Mouse (Mus musculus) MEL (cell line): Measurements from ENCODE around the gene Fyn. TPM values are rescaled to one million over a fixed set of nuclear protein-coding genes. Genes with fewer than 3 reads are reported as not detected.

Experiments used
- DNase-seq: peaks from one replicate; pipeline ENCODE4 v3.0.0; 2011; ENCODE audit warnings: low read depth, low spot score
- H3K27ac ChIP-seq: 2 replicates; pipeline ENCODE4 v1.5.1; 2012; ENCODE audit warnings: low read depth, mild to moderate bottlenecking, control low read depth, low read length, moderate library complexity; ENCODE audit not compliant: control insufficient read depth
- H3K27me3 ChIP-seq, 2 experiments: fragments of 150-350 bp in 1 of 2; sonication (generic) in 1 of 2; 2 replicates each; pipeline ENCODE4 v1.6.1; 2012; ENCODE audit warnings: low read length in 2 of 2, mild to moderate bottlenecking in 2 of 2, improper control_type of control experiment in 1 of 2, moderate library complexity in 1 of 2; ENCODE audit not compliant: insufficient read depth in 2 of 2, control insufficient read depth in 1 of 2
- H3K36me3 ChIP-seq, 2 experiments: 2 replicates each; pipeline ENCODE4 v1.6.1; 2012 to 2014; ENCODE audit warnings: low read length in 2 of 2, improper control_type of control experiment in 1 of 2, inconsistent platforms in 1 of 2, mild to moderate bottlenecking in 1 of 2; ENCODE audit not compliant: insufficient read depth in 2 of 2, control insufficient read depth in 1 of 2
- H3K4me1 ChIP-seq, 2 experiments: fragments of 150-350 bp in 1 of 2; sonication (generic) in 1 of 2; 2 replicates each; pipeline ENCODE4 v1.6.1; 2012; ENCODE audit warnings: low read length in 2 of 2, improper control_type of control experiment in 1 of 2, mild to moderate bottlenecking in 1 of 2; ENCODE audit not compliant: insufficient read depth in 2 of 2, control insufficient read depth in 1 of 2
- H3K4me3 ChIP-seq, 2 experiments: fragments of 150-350 bp in 1 of 2; sonication (generic) in 1 of 2; 2 replicates each; pipeline ENCODE4 v1.5.1; 2012; ENCODE audit warnings: low read depth in 2 of 2, low read length in 2 of 2, mild to moderate bottlenecking in 2 of 2, moderate library complexity in 2 of 2, control low read depth in 1 of 2, improper control_type of control experiment in 1 of 2; ENCODE audit not compliant: control insufficient read depth in 1 of 2, insufficient read depth in 1 of 2
- H3K79me2 ChIP-seq: 2 replicates; pipeline ENCODE4 v1.6.1; 2012; ENCODE audit warnings: mild to moderate bottlenecking, low read length, moderate library complexity; ENCODE audit not compliant: control insufficient read depth, poor library complexity, insufficient read depth
- H3K9ac ChIP-seq: 2 replicates; pipeline ENCODE4 v1.6.1; 2012; ENCODE audit warnings: low read depth, mild to moderate bottlenecking, control low read depth, low read length, moderate library complexity; ENCODE audit not compliant: control insufficient read depth, poor library complexity, severe bottlenecking
- H3K9me3 ChIP-seq: fragments of 150-350 bp; sonication (generic); replicated peaks from 2 replicates; pipeline ENCODE4 v1.6.1; 2012; ENCODE audit warnings: mild to moderate bottlenecking, low read length, improper control_type of control experiment, moderate library complexity; ENCODE audit not compliant: insufficient read depth
- BHLHE40 ChIP-seq: IDR thresholded peaks from 2 replicates; pipeline ENCODE4 v1.6.1; 2012; ENCODE audit warnings: low read depth, mild to moderate bottlenecking, inconsistent platforms, low read length, improper control_type of control experiment, borderline replicate concordance
- CHD1 ChIP-seq: IDR thresholded peaks from 2 replicates; pipeline ENCODE4 v1.6.1; 2012; ENCODE audit warnings: low read depth, mild to moderate bottlenecking, inconsistent platforms, low read length, improper control_type of control experiment
- CHD2 ChIP-seq: IDR thresholded peaks from 2 replicates; pipeline ENCODE4 v1.6.1; 2011; ENCODE audit warnings: low read length, improper control_type of control experiment
- CTCF ChIP-seq, 3 experiments: IDR thresholded peaks in 2 of 3; conservative IDR thresholded peaks in 1 of 3; 2 replicates each; pipeline ENCODE4 v1.5.1; 2011 to 2012; ENCODE audit warnings: low read length in 3 of 3, low read depth in 2 of 3, mild to moderate bottlenecking in 2 of 3, improper control_type of control experiment in 1 of 3, inconsistent platforms in 1 of 3, mixed read lengths in 1 of 3, moderate library complexity in 1 of 3; ENCODE audit not compliant: control insufficient read depth in 1 of 3, insufficient read depth in 1 of 3, poor library complexity in 1 of 3, severe bottlenecking in 1 of 3
- E2F4 ChIP-seq: IDR thresholded peaks from 2 replicates; pipeline ENCODE4 v1.6.1; 2011; ENCODE audit warnings: low read depth, low read length, improper control_type of control experiment, borderline replicate concordance
- EP300 ChIP-seq, 2 experiments: IDR thresholded peaks; 2 replicates each; pipeline ENCODE4 v1.6.1; 2011; ENCODE audit warnings: improper control_type of control experiment in 2 of 2, low read length in 2 of 2, low read depth in 1 of 2, mild to moderate bottlenecking in 1 of 2
- GATA1 ChIP-seq: IDR thresholded peaks from 2 replicates; pipeline ENCODE4 v1.6.1; 2011; ENCODE audit warnings: low read depth, low read length, improper control_type of control experiment
- MAFK ChIP-seq: IDR thresholded peaks from 2 replicates; pipeline ENCODE4 v1.6.1; 2011; ENCODE audit warnings: low read depth, mild to moderate bottlenecking, low read length, improper control_type of control experiment, borderline replicate concordance
- MAZ ChIP-seq: IDR thresholded peaks from 2 replicates; pipeline ENCODE4 v1.6.1; 2012; ENCODE audit warnings: low read depth, mild to moderate bottlenecking, inconsistent platforms, low read length, improper control_type of control experiment
- MXI1 ChIP-seq: IDR thresholded peaks from 2 replicates; pipeline ENCODE4 v1.6.1; 2011; ENCODE audit warnings: mild to moderate bottlenecking, low read depth, low read length, improper control_type of control experiment
- MYC ChIP-seq: IDR thresholded peaks from 2 replicates; pipeline ENCODE4 v1.6.1; 2011; ENCODE audit warnings: low read depth, mild to moderate bottlenecking, low read length, improper control_type of control experiment, moderate library complexity
- NELFE ChIP-seq: IDR thresholded peaks from 2 replicates; pipeline ENCODE4 v1.6.1; 2011; ENCODE audit warnings: low read depth, low read length, improper control_type of control experiment
- NRF1 ChIP-seq: IDR thresholded peaks from 2 replicates; pipeline ENCODE4 v1.6.1; 2014; ENCODE audit warnings: low read depth, mild to moderate bottlenecking, inconsistent platforms, low read length, improper control_type of control experiment, moderate library complexity; ENCODE audit not compliant: poor library complexity, insufficient read depth, severe bottlenecking
- POLR2A ChIP-seq, 2 experiments: IDR thresholded peaks; 2 replicates each; pipeline ENCODE4 v1.6.1; 2011 to 2012; ENCODE audit warnings: low read length in 2 of 2, mild to moderate bottlenecking in 2 of 2, control low read depth in 1 of 2, improper control_type of control experiment in 1 of 2, low read depth in 1 of 2, moderate library complexity in 1 of 2; ENCODE audit not compliant: control insufficient read depth in 1 of 2, insufficient read depth in 1 of 2, poor library complexity in 1 of 2
- POLR2AphosphoS5 ChIP-seq: IDR thresholded peaks from 2 replicates; pipeline ENCODE4 v1.6.1; 2012; ENCODE audit warnings: low read depth, borderline replicate concordance, mild to moderate bottlenecking, inconsistent platforms, low read length, moderate library complexity, mixed read lengths
- SMC3 ChIP-seq: IDR thresholded peaks from 2 replicates; pipeline ENCODE4 v1.6.1; 2011; ENCODE audit warnings: low read depth, low read length, improper control_type of control experiment
- TBP ChIP-seq: IDR thresholded peaks from 2 replicates; pipeline ENCODE4 v1.8.0; 2011; ENCODE audit warnings: low read depth, low read length, improper control_type of control experiment
- TCF12 ChIP-seq: IDR thresholded peaks from 2 replicates; pipeline ENCODE4 v1.6.1; 2014; ENCODE audit warnings: low read depth, mild to moderate bottlenecking, inconsistent platforms, low read length, improper control_type of control experiment, moderate library complexity
- USF2 ChIP-seq, 2 experiments: IDR thresholded peaks; 2 replicates each; pipeline ENCODE4 v1.6.1; 2011 to 2012; ENCODE audit warnings: improper control_type of control experiment in 2 of 2, low read length in 2 of 2, borderline replicate concordance in 1 of 2, inconsistent platforms in 1 of 2, low read depth in 1 of 2, mild to moderate bottlenecking in 1 of 2; ENCODE audit not compliant: insufficient read depth in 1 of 2
- ZKSCAN1 ChIP-seq: IDR thresholded peaks from 2 replicates; pipeline ENCODE4 v1.6.1; 2012; ENCODE audit warnings: low read depth, mild to moderate bottlenecking, inconsistent platforms, low read length, improper control_type of control experiment, moderate library complexity
- polyA plus RNA-seq, 2 experiments: library from polyadenylated mRNA; stranded (reverse) in 1 of 2; unstranded in 1 of 2; fragments of >175 nt in 1 of 2; fragments of >200 nt in 1 of 2; gene quantifications; 2 replicates each; pipeline versions ENCODE4 v1.2.1 to v1.2.4; 2012; ENCODE audit warnings: low replicate concordance in 2 of 2, low read depth in 1 of 2; ENCODE audit not compliant: insufficient read length in 2 of 2, insufficient read depth in 1 of 2, missing spikeins in 1 of 2
- total RNA-seq: library from RNA; depleted of rRNA; stranded (reverse); fragments of 300-350 nt; gene quantifications from 2 replicates; pipeline ENCODE4 v1.2.3, GENCODE M21; 2012

Fyn gene
- total and polyA plus RNA-seq, 3 experiments, result 0.03 TPM; not detected in 2

GRCm38 (mm10) chr10:39514916-39515315 is 146.3 kb downstream of the Fyn start:
- TF ChIP-seq CTCF (IDR thresholded peaks at IDR 0.05 in 2 of 3, conservative IDR thresholded peaks at IDR 0.05 in 1 of 3; ENCODE audit: control insufficient read depth in 1 of 3, insufficient read depth in 1 of 3, low read depth in 2 of 3, low read length in 3 of 3, poor library complexity in 1 of 3, severe bottlenecking in 1 of 3), result no peak
- H3K9me3 ChIP-seq, result no peaks in the 10 kb centered on the region
- peaks cover 0 to 1% of the 10 kb centered on the region in 2 experiments; a peak in 1 of 4 replicates for H3K27me3 ChIP-seq
- no peaks in the 10 kb centered on the region for H3K36me3 ChIP-seq
- no peak overlapping the region for H3K4me3 ChIP-seq
- H3K9ac ChIP-seq, result no peak overlapping the region
- no peak for DNase-seq
- no peak overlapping the region for H3K27ac ChIP-seq
- H3K79me2 ChIP-seq, result no peaks in the 10 kb centered on the region
- H3K4me1 ChIP-seq, result no peaks in the 10 kb centered on the region

- Histone ChIP-seq H3K4me3 (no peak overlapping the region), H3K4me1 (no peaks in the 10 kb centered on the region), H3K9ac (no peak overlapping the region), H3K27ac (no peak overlapping the region), H3K36me3 (no peaks in the 10 kb centered on the region), H3K9me3 (no peaks in the 10 kb centered on the region), H3K79me2 (no peaks in the 10 kb centered on the region), H3K27me3 (peaks cover 0 to 1% of the 10 kb centered on the region in 2 experiments; a peak in 1 of 4 replicates)
- TF ChIP-seq NRF1 (no peak), NELFE (no peak), EP300 (IDR thresholded peaks at IDR 0.05; ENCODE audit: low read depth in 1 of 2, low read length in 2 of 2) (no peak), ZKSCAN1 (no peak), USF2 (IDR thresholded peaks at IDR 0.05; ENCODE audit: borderline replicate concordance in 1 of 2, insufficient read depth in 1 of 2, low read depth in 1 of 2, low read length in 2 of 2) (no peak), CHD1 (no peak), SMC3 (no peak), MAFK (no peak)
- no peak for DNase-seq
These were observed 148.0 kb downstream of the Fyn start for GRCm38 (mm10) chr10:39516541-39517133.

GRCm38 (mm10) chr10:39517375-39517774 is 148.7 kb downstream of the Fyn start:
- Histone ChIP-seq H3K27ac (no peak overlapping the region), H3K79me2 (no peaks in the 10 kb centered on the region), H3K9me3 (no peaks in the 10 kb centered on the region), H3K4me3 (no peak overlapping the region), H3K36me3 (no peaks in the 10 kb centered on the region), H3K4me1 (no peaks in the 10 kb centered on the region), H3K27me3 (peaks cover 0 to 1% of the 10 kb centered on the region in 2 experiments; a peak in 1 of 4 replicates), H3K9ac (no peak overlapping the region)
- no peak for DNase-seq
- no peak for TF ChIP-seq EP300 (IDR thresholded peaks at IDR 0.05; ENCODE audit: low read depth in 1 of 2, low read length in 2 of 2)
- no peak for TF ChIP-seq USF2 (IDR thresholded peaks at IDR 0.05; ENCODE audit: borderline replicate concordance in 1 of 2, insufficient read depth in 1 of 2, low read depth in 1 of 2, low read length in 2 of 2)
- no peak for TF ChIP-seq GATA1
- no peak for TF ChIP-seq E2F4
- no peak for TF ChIP-seq BHLHE40
- TF ChIP-seq MXI1, result no peak
- TF ChIP-seq NELFE, result no peak
- no peak for TF ChIP-seq POLR2AphosphoS5
- no peak for TF ChIP-seq MYC
- TF ChIP-seq CTCF (IDR thresholded peaks at IDR 0.05 in 2 of 3, conservative IDR thresholded peaks at IDR 0.05 in 1 of 3; ENCODE audit: control insufficient read depth in 1 of 3, insufficient read depth in 1 of 3, low read depth in 2 of 3, low read length in 3 of 3, poor library complexity in 1 of 3, severe bottlenecking in 1 of 3), result no peak
- no peak for TF ChIP-seq TBP
- TF ChIP-seq TCF12, result no peak
- no peak for TF ChIP-seq SMC3
- TF ChIP-seq CHD2, result no peak
- TF ChIP-seq POLR2A (IDR thresholded peaks at IDR 0.05; ENCODE audit: control insufficient read depth in 1 of 2, insufficient read depth in 1 of 2, low read depth in 1 of 2, low read length in 2 of 2, poor library complexity in 1 of 2), result no peak
- TF ChIP-seq NRF1, result no peak
- TF ChIP-seq MAZ, result no peak
